Mouse (Mus musculus) kidney, postnatal 0 days (tissue): ENCODE data around the gene Qrsl1. TPM values are rescaled to one million over a fixed set of nuclear protein-coding genes. Genes with fewer than 3 reads are reported as not detected.

Experiments
- ATAC-seq: fragments of 200-750 bp; cut with Nextera tagmentation; replicated peaks from 2 replicates; pipeline ENCODE4 v1.8.0; 2017; ENCODE audit warnings: low read depth, moderate number of reproducible peaks, moderate TSS enrichment, moderate library complexity; ENCODE audit not compliant: low FRiP score
- DNase-seq: peaks from one replicate; pipeline ENCODE4 v3.0.0-alpha.2; 2016; ENCODE audit warnings: low spot score
- H3K27ac ChIP-seq: fragments of 300-500 bp; sonication (generic); 2 replicates; pipeline ENCODE4 v1.5.1; 2014; ENCODE audit warnings: mild to moderate bottlenecking
- H3K27me3 ChIP-seq: fragments of 300-500 bp; sonication (generic); 2 replicates; pipeline ENCODE4 v1.6.1; 2014; ENCODE audit warnings: low read length, mixed read lengths; ENCODE audit not compliant: insufficient read depth
- H3K36me3 ChIP-seq: fragments of 300-500 bp; sonication (generic); 2 replicates; pipeline ENCODE4 v1.6.1; 2014; ENCODE audit warnings: low read length, mixed read lengths; ENCODE audit not compliant: insufficient read depth
- H3K4me1 ChIP-seq: fragments of 300-500 bp; sonication (generic); replicated peaks from 2 replicates; pipeline ENCODE4 v1.6.1; 2014; ENCODE audit warnings: antibody characterized with exemption, low read length, mixed read lengths; ENCODE audit not compliant: insufficient read depth
- H3K4me2 ChIP-seq: fragments of 300-500 bp; sonication (generic); 2 replicates; pipeline ENCODE4 v1.6.1; 2014; ENCODE audit warnings: mild to moderate bottlenecking, low read length, moderate library complexity, mixed read lengths
- H3K4me3 ChIP-seq: fragments of 300-500 bp; sonication (generic); replicated peaks from 2 replicates; pipeline ENCODE4 v1.5.1; 2014; ENCODE audit warnings: low read depth, low read length
- H3K9ac ChIP-seq: fragments of 300-500 bp; sonication (generic); 2 replicates; pipeline ENCODE4 v1.6.1; 2014; ENCODE audit warnings: low read depth, low read length
- H3K9me3 ChIP-seq: fragments of 300-500 bp; sonication (generic); replicated peaks from 2 replicates; pipeline ENCODE4 v1.6.1; 2016; ENCODE audit warnings: low read length, inconsistent platforms, mixed read lengths
- CTCF ChIP-seq: IDR thresholded peaks from 2 replicates; pipeline ENCODE4 v1.5.1; 2016; ENCODE audit warnings: antibody characterized with exemption, low read depth, mild to moderate bottlenecking, moderate library complexity
- WGBS: fragments of 180-500 bp; shearing (Covaris S2); extraction: QIAGEN DNeasy Blood & Tissue Kit; methylation state at CpG from one replicate; pipeline ENCODE4 v1.1.7; 2014; 5-methylcytosine and 5-hydroxymethylcytosine counted together
- polyA plus RNA-seq: library from polyadenylated mRNA; unstranded; fragments of >200 nt; fragmentation: Nextera tagmentation; extraction: Ambion mirVana; gene quantifications from 2 replicates; pipeline ENCODE4 v1.2.1, GENCODE M21; 2015

The Qrsl1 gene
- polyA plus RNA-seq, 1 experiment from 2014 or later, result 27.4 TPM

GRCm38 (mm10) chr10:43828686-43829015, 72.9 kb downstream of the Qrsl1 start:
- H3K4me1 ChIP-seq, result no peaks in the 10 kb centered on the region
- H3K9me3 ChIP-seq, result no peaks in the 10 kb centered on the region
- DNase-seq, result no peak
- H3K27me3 ChIP-seq, result no peaks in the 10 kb centered on the region
- H3K36me3 ChIP-seq, result no peaks in the 10 kb centered on the region
- no peak overlapping the region for H3K4me3 ChIP-seq
- no peak overlapping the region for H3K4me2 ChIP-seq
- no peak overlapping the region for H3K27ac ChIP-seq
- TF ChIP-seq CTCF, result no peak
- no peak for ATAC-seq
- H3K9ac ChIP-seq, result no peak overlapping the region
- 95% methylated on average over 10 of the region's 10 CpGs for WGBS

- no peak for DNase-seq
- Histone ChIP-seq H3K9me3 (no peaks in the 10 kb centered on the region), H3K27ac (no peak overlapping the region), H3K4me2 (no peak overlapping the region), H3K4me3 (no peak overlapping the region), H3K36me3 (no peaks in the 10 kb centered on the region), H3K4me1 (no peaks in the 10 kb centered on the region), H3K27me3 (no peaks in the 10 kb centered on the region), H3K9ac (no peak overlapping the region)
- WGBS, result 93% methylated on average over 10 of the region's 10 CpGs
- ATAC-seq, result no peak
- TF ChIP-seq CTCF, result no peak
Observed at GRCm38 (mm10) chr10:43827958-43828685, 73.4 kb downstream of the Qrsl1 start.

GRCm38 (mm10) chr10:43826773-43827621, 74.5 kb downstream of the Qrsl1 start:
- no peak for ATAC-seq
- Histone ChIP-seq H3K4me1 (no peaks in the 10 kb centered on the region), H3K4me2 (no peak overlapping the region), H3K36me3 (no peaks in the 10 kb centered on the region), H3K9ac (no peak overlapping the region), H3K9me3 (no peaks in the 10 kb centered on the region), H3K27ac (no peak overlapping the region), H3K27me3 (no peaks in the 10 kb centered on the region), H3K4me3 (no peak overlapping the region)
- DNase-seq, result no peak
- TF ChIP-seq CTCF, result peak; percentile 31; the same call in 1 of the 2 replicates
- WGBS, result 76% methylated on average over 14 of the region's 14 CpGs

GRCm38 (mm10) chr10:43825696-43826095, 75.8 kb downstream of the Qrsl1 start:
- Histone ChIP-seq H3K4me2 (no peak overlapping the region), H3K4me1 (no peaks in the 10 kb centered on the region), H3K36me3 (no peaks in the 10 kb centered on the region), H3K27me3 (no peaks in the 10 kb centered on the region), H3K4me3 (no peak overlapping the region), H3K9ac (no peak overlapping the region), H3K9me3 (no peaks in the 10 kb centered on the region), H3K27ac (no peak overlapping the region)
- WGBS, result 91% methylated on average over 6 of the region's 6 CpGs
- no peak for TF ChIP-seq CTCF
- DNase-seq, result no peak
- ATAC-seq, result no peak

GRCm38 (mm10) chr10:43824713-43825112, 76.8 kb downstream of the Qrsl1 start:
- no peak for TF ChIP-seq CTCF
- no peak overlapping the region for H3K27ac ChIP-seq
- H3K4me1 ChIP-seq, result no peaks in the 10 kb centered on the region
- no peaks in the 10 kb centered on the region for H3K36me3 ChIP-seq
- no peak overlapping the region for H3K4me2 ChIP-seq
- ATAC-seq (no peak), DNase-seq (no peak)
- no peaks in the 10 kb centered on the region for H3K27me3 ChIP-seq
- H3K4me3 ChIP-seq, result no peak overlapping the region
- WGBS, result 96% methylated on average over 3 of the region's 3 CpGs
- no peak overlapping the region for H3K9ac ChIP-seq
- no peaks in the 10 kb centered on the region for H3K9me3 ChIP-seq

Other genes starting within 250 kb of the Qrsl1 start
- 16.1 and 18.9 TPM in 2 replicates for gene Rtn4ip1, start 62 bp upstream of the Qrsl1 start, polyA plus RNA-seq
- 3.2 and 3.5 TPM in 2 replicates for gene Crybg1, start 247.1 kb upstream of the Qrsl1 start, polyA plus RNA-seq